14 mouse cellular contexts compared by ENCODE assay signal in the genomic region with DNA sequence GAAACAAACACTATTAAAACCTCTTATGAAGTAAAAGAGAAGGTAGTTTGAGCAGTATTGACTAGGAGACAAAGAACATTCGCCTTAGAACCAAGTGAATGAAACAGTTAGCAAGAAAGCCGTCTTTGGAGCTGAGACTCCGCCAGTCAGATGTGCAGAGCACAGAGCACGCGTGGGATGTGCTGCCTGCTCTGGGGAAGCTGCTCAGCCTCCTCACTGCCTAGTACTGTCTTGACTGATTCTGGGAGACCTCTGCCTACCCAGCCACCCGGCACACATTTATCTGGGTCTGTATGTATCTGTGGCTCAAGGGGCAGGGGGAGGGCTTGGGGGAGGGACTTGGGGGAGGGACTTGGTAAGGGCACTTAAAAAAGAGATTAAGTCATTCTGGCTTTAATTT.
A peak's percentile ranks its signal among the peaks of the same experiment; 100 is the strongest.
DNase-seq lines count a peak whose midpoint lies in the region; ATAC-seq and TF ChIP-seq lines count a peak whose summit lies in the region.
"Had no signal": no experiment of that assay in that cellular context is flagged by ENCODE, and none has a peak within 500 bp of the region (broad histone marks: within the 10 kb centered on the region; RNA-seq: fewer than 3 reads in every experiment).

No protein-coding gene starts in this region.

- H3K27me3 ChIP-seq in kidney, embryonic 16.5 days (ENCODE audit: insufficient read depth, low read length): no peaks in the 10 kb centered on the region
- no peaks in the 10 kb centered on the region for H3K27me3 ChIP-seq in lung, embryonic 16.5 days (ENCODE audit: control insufficient read depth, insufficient read depth, low read depth, low read length)
- H3K27me3 ChIP-seq: CH12.LX had no signal

- no peak for TF ChIP-seq POLR2A in brain, embryonic 14.5 days (IDR thresholded peaks at IDR 0.05; ENCODE audit: borderline replicate concordance, extremely low read depth, insufficient read depth, insufficient read length, poor library complexity, severe bottlenecking)

- 62% methylated on average over 6 of the region's 6 CpGs for WGBS in kidney, embryonic 16.5 days
- WGBS in lung, embryonic 16.5 days: 54% methylated on average over 6 of the region's 6 CpGs

- H3K4me2 ChIP-seq in kidney, embryonic 16.5 days (replicated peaks; ENCODE audit: low read depth, low read length): no peak overlapping the region
- no peak overlapping the region for H3K4me2 ChIP-seq in lung, embryonic 16.5 days (ENCODE audit: low read depth, low read length)

- DNase-seq in kidney, adult 9 months: no peak
- DNase-seq in lung, postnatal 14 days: no peak
- peak; percentile 33 for DNase-seq in brain, embryonic 14.5 days (ENCODE audit: low read depth)
- peak; percentile 46 to 61 for DNase-seq in left cerebral cortex, adult 9 months (ENCODE audit: low spot score in 2 of 2)
- no peak for DNase-seq in cerebellum, adult 8-10 months
- DNase-seq: adrenal gland, postnatal 25 days; cerebellum, adult 18-20 months; embryo, embryonic 11 days; gastrocnemius, postnatal 25 days; thymus, adult 18-20 months had no signal

- H3K36me3 ChIP-seq in kidney, embryonic 16.5 days (ENCODE audit: insufficient read depth, low read length): no peaks in the 10 kb centered on the region
- no peaks in the 10 kb centered on the region for H3K36me3 ChIP-seq in lung, embryonic 16.5 days (ENCODE audit: control insufficient read depth, insufficient read depth, low read length)

- TF ChIP-seq CTCF in brain, embryonic 14.5 days (IDR thresholded peaks at IDR 0.05; ENCODE audit: borderline replicate concordance, extremely low read depth, insufficient read depth, insufficient read length): no peak

- H3K9me3 ChIP-seq in kidney, embryonic 16.5 days (ENCODE audit: low read length): no peaks in the 10 kb centered on the region
- H3K9me3 ChIP-seq in lung, embryonic 16.5 days (ENCODE audit: control insufficient read depth, low read length): no peaks in the 10 kb centered on the region

- 0 out of 2 replicates have a peak, but pooled peaks cover 18% of the 10 kb centered on the region for H3K4me1 ChIP-seq in kidney, embryonic 16.5 days (ENCODE audit: insufficient read depth, low read length)
- H3K4me1 ChIP-seq in lung, embryonic 16.5 days (replicated peaks; ENCODE audit: control insufficient read depth, insufficient read depth, low read length): peaks cover 5% of the 10 kb centered on the region; the same call in 1 of the 2 replicates

- H3K27ac ChIP-seq in kidney, embryonic 16.5 days (ENCODE audit: low read length): no peak overlapping the region
- no peak overlapping the region for H3K27ac ChIP-seq in lung, embryonic 16.5 days (ENCODE audit: low read length)
- H3K27ac ChIP-seq: liver, embryonic 14.5 days had no signal

- ATAC-seq in kidney, embryonic 16.5 days (ENCODE audit: low FRiP score, low TSS enrichment): peak; percentile 79; the same call in 1 of the 2 replicates
- peak; percentile 45; the same call in 1 of the 2 replicates for ATAC-seq in lung, embryonic 16.5 days (ENCODE audit: low read depth)

- H3K9ac ChIP-seq in kidney, embryonic 16.5 days (replicated peaks; ENCODE audit: low read length): no peak overlapping the region
- no peak overlapping the region; the same call in 1 of the 2 replicates for H3K9ac ChIP-seq in lung, embryonic 16.5 days (ENCODE audit: low read length)
- H3K9ac ChIP-seq: liver, embryonic 14.5 days had no signal

- no peak overlapping the region for H3K4me3 ChIP-seq in kidney, embryonic 16.5 days (ENCODE audit: low read length)
- H3K4me3 ChIP-seq in lung, embryonic 16.5 days (ENCODE audit: low read length): no peak overlapping the region

Comparison
In these comparisons a context has a peak if more than half of its experiments do, and no peak if none do; other contexts are left out.
1. DNase-seq: peak in brain, embryonic 14.5 days (single experiment) and left cerebral cortex, adult 9 months (2 of 2); none in kidney, adult 9 months (single experiment), lung, postnatal 14 days (single experiment) and cerebellum, adult 8-10 months (single experiment).